Mouse (Mus musculus): ENCODE measurements at regions not wholly inside any gene's neighbourhood (a gene's known extent, or its start where the extent isn't known, plus 50 kb on each side); places are given as distances from the start of the nearest gene placed in this dataset.

DNA sequence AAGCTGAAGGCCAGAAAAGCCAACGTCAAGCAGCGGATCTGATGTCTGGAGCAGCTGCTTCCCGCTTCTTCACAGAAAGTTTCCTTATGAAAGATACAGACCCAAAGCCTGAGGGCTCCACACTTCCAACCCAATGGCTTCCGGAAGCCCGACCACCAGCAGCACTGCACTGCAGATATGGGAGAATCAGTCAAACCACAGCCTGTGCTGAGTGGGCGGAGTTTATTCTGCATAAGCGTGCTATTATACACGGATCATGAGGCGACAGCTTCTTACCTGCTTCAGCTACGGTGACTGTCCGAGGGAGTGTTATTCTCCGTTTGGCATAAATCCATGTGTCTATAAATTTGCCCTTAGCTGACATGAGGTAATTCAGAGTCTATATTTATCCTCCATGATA lies 72.4 kb upstream of the Sh3bp4 start:
- no peak for TF ChIP-seq CTCF (IDR thresholded peaks at IDR 0.05; ENCODE audit: extremely low read depth, insufficient read depth, low read length)
- TF ChIP-seq POLR2A (IDR thresholded peaks at IDR 0.05; ENCODE audit: extremely low read depth, insufficient read depth, low read length), result no peak

Data from cortical plate, adult 2 months (tissue).